Mouse (Mus musculus) myocyte (in vitro differentiated cells): Measurements from ENCODE around the gene 3830403N18Rik. TPM values are rescaled to one million over a fixed set of nuclear protein-coding genes. Genes with fewer than 3 reads are reported as not detected.
"Not testable (repeated sequence)": the region's sequence is repeated elsewhere in the genome, so short reads cannot be mapped to it uniquely, and the experiment has no call there.

Experiments
- H3K27me3 ChIP-seq: one replicate; pipeline ENCODE4 v1.6.1; 2011; ENCODE audit not compliant: control insufficient read depth, insufficient read depth, insufficient read length
- H3K36me3 ChIP-seq: one replicate; pipeline ENCODE4 v1.6.1; 2011; ENCODE audit not compliant: control insufficient read depth, insufficient read depth
- H3K4me2 ChIP-seq: one replicate; pipeline ENCODE4 v1.6.1; 2011; ENCODE audit warnings: low read depth, control low read depth
- H3K4me3 ChIP-seq: one replicate; pipeline ENCODE4 v1.5.1; 2011; ENCODE audit warnings: mild to moderate bottlenecking, control low read depth, moderate library complexity
- H3K79me2 ChIP-seq: one replicate; pipeline ENCODE4 v1.6.1; 2011; ENCODE audit not compliant: control insufficient read depth, insufficient read depth
- H3ac ChIP-seq: one replicate; pipeline ENCODE4 v1.6.1; 2011; ENCODE audit not compliant: control insufficient read depth, insufficient read length
- CEBPB ChIP-seq: IDR thresholded peaks from 2 replicates; pipeline ENCODE4 v1.6.1; 2011; ENCODE audit warnings: mild to moderate bottlenecking, moderate library complexity; ENCODE audit not compliant: poor library complexity, insufficient read depth, severe bottlenecking
- E2F4 ChIP-seq: IDR thresholded peaks from one replicate; pipeline ENCODE4 v1.6.1; 2011; ENCODE audit warnings: mild to moderate bottlenecking, control low read depth, moderate library complexity; ENCODE audit not compliant: insufficient read depth
- MAX ChIP-seq: IDR thresholded peaks from one replicate; pipeline ENCODE4 v1.6.1; 2011; ENCODE audit warnings: low read depth, mild to moderate bottlenecking, control low read depth
- MYOD1 ChIP-seq, 3 experiments: IDR thresholded peaks; one replicate each; pipeline ENCODE4 v1.6.1; 2011; ENCODE audit warnings: control low read depth in 2 of 3, low read depth in 2 of 3, mild to moderate bottlenecking in 2 of 3, moderate library complexity in 1 of 3; ENCODE audit not compliant: insufficient read length in 2 of 3, control insufficient read depth in 1 of 3
- MYOG ChIP-seq, 3 experiments: IDR thresholded peaks; one replicate each; pipeline ENCODE4 v1.6.1; 2011; ENCODE audit warnings: control low read depth in 2 of 3, low read depth in 2 of 3, mild to moderate bottlenecking in 2 of 3; ENCODE audit not compliant: insufficient read length in 2 of 3, control insufficient read depth in 1 of 3, insufficient read depth in 1 of 3
- POLR2A ChIP-seq: IDR thresholded peaks from one replicate; pipeline ENCODE4 v1.6.1; 2011; ENCODE audit warnings: low read depth, mild to moderate bottlenecking, control low read depth, moderate library complexity; ENCODE audit not compliant: insufficient read length
- POLR2AphosphoS2 ChIP-seq: IDR thresholded peaks from one replicate; pipeline ENCODE4 v1.6.1; 2011; ENCODE audit warnings: low read depth, control low read depth; ENCODE audit not compliant: insufficient read length
- REST ChIP-seq: IDR thresholded peaks from one replicate; pipeline ENCODE4 v1.6.1; 2011; ENCODE audit warnings: mild to moderate bottlenecking, control low read depth, moderate library complexity; ENCODE audit not compliant: insufficient read depth, insufficient read length
- SRF ChIP-seq: IDR thresholded peaks from one replicate; pipeline ENCODE4 v1.6.1; 2011; ENCODE audit warnings: low read depth; ENCODE audit not compliant: control insufficient read depth, insufficient read length
- TCF12 ChIP-seq: IDR thresholded peaks from one replicate; pipeline ENCODE4 v1.6.1; 2011; ENCODE audit warnings: mild to moderate bottlenecking, control low read depth; ENCODE audit not compliant: poor library complexity, insufficient read depth, severe bottlenecking
- TCF3 ChIP-seq: IDR thresholded peaks from one replicate; pipeline ENCODE4 v1.6.1; 2011; ENCODE audit warnings: low read depth, control low read depth; ENCODE audit not compliant: insufficient read length
- USF1 ChIP-seq: IDR thresholded peaks from one replicate; pipeline ENCODE4 v1.6.1; 2011; ENCODE audit warnings: low read depth, mild to moderate bottlenecking, control low read depth, moderate library complexity
- polyA plus RNA-seq: library from polyadenylated mRNA; unstranded; fragments of >200 nt; fragmentation: generic; extraction: Trizol; gene quantifications from one replicate; pipeline ENCODE4 v1.2.1, GENCODE M21; 2012; ENCODE audit warnings: missing spikeins

3830403N18Rik gene
- 19.6 TPM for polyA plus RNA-seq

- peak within 1 kb of the TSS; percentile 20 for H3K4me3 ChIP-seq
These were observed at the start of gene 3830403N18Rik for GRCm38 (mm10) chrX:56136336-56136909. Gene 3830403N18Rik (plus strand): TSS chrX:56136572.

GRCm38 (mm10) chrX:56151396-56151795 lies 15.0 kb downstream of the 3830403N18Rik start:
- TF ChIP-seq SRF (no peak), POLR2A (no peak), POLR2AphosphoS2 (no peak), E2F4 (no peak), MYOD1 (IDR thresholded peaks at IDR 0.05; ENCODE audit: control insufficient read depth in 1 of 3, insufficient read length in 2 of 3, low read depth in 2 of 3) (no peak), MYOG (IDR thresholded peaks at IDR 0.05; ENCODE audit: control insufficient read depth in 1 of 3, insufficient read depth in 1 of 3, insufficient read length in 2 of 3, low read depth in 2 of 3) (no peak), TCF3 (no peak), MAX (no peak), USF1 (no peak), TCF12 (no peak), REST (no peak), CEBPB (no peak)
- Histone ChIP-seq H3ac (no peak overlapping the region), H3K36me3 (no peaks in the 10 kb centered on the region), H3K27me3 (no peaks in the 10 kb centered on the region), H3K79me2 (no peaks in the 10 kb centered on the region), H3K4me3 (no peak overlapping the region), H3K4me2 (no peak overlapping the region)

More at GRCm38 (mm10) chrX:56136336-56136909, at the start of gene 3830403N18Rik:
- H3K36me3 ChIP-seq, H3ac ChIP-seq, H3K27me3 ChIP-seq: not testable (repeated sequence)
- H3K4me2 ChIP-seq, result peak within 1 kb of the TSS; percentile 69
- H3K79me2 ChIP-seq, result peaks cover 13% of the 10 kb centered on the region

DNA sequence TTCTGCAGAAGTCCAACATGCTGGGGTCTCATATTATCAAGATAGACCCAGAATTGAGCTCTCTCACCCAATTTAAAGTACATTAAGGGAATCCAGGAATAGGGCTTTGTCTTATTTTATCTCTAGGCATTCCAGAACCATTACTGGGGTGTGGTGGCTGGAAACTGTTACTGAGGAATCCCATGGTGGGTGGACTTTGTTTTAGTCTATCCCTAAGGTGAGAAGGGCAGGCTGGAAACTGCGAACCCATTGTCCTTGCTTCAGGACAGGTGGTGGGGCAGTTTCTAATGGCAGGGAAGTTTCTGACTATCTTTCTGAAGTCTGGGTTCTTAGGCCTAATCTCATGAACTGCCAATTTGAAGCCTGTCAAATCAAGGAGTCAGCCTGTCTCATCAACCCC lies 50.1 kb downstream of the 3830403N18Rik start:
- H3K4me2 ChIP-seq, result not testable (repeated sequence)

More for the DNA sequence above, 50.1 kb downstream of the 3830403N18Rik start:
- H3K27me3 ChIP-seq, H3K4me3 ChIP-seq, H3ac ChIP-seq, H3K79me2 ChIP-seq, H3K36me3 ChIP-seq: not testable (repeated sequence)

Other genes starting within 250 kb of the 3830403N18Rik start
- gene Gm773, start 76.3 kb downstream of the 3830403N18Rik start, polyA plus RNA-seq, result 31.5 TPM
- gene Zfp449, start 209.8 kb downstream of the 3830403N18Rik start, polyA plus RNA-seq, result 0.55 TPM
- 0.01 TPM for gene Smim10l2a, start 238.0 kb downstream of the 3830403N18Rik start, polyA plus RNA-seq